Mouse (Mus musculus): ENCODE measurements at regions not wholly inside any gene's neighbourhood (a gene's known extent, or its start where the extent isn't known, plus 50 kb on each side); places are given as distances from the start of the nearest gene placed in this dataset.
A peak's percentile ranks its signal among the peaks of the same experiment; 100 is the strongest.

DNA sequence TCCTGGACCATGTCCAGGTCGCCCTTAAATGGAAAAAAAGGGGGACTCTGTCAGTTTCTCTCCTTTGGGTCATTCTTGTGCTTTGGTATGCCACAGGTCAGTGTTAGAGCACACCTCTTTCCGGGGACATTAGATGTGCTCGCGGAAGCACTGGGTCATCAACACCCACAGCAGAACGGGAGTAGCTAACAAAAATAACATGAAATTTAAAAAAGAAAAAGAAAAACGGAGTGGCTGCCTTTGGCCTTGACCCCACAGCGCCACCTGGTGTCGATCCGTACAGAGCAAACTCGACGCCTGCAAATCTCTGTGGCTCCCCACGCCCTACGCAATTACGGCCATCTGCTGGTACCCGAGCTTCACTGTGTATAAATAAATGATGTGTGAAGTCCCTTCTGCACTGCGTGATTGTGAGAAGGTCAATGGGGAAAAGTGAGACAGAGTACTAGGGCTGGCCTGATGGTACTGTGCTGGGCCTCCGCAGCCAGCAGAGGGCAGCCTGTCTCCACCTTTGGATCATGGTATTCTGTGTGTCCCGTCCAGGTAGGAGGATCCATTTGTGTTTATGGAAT lies 99.0 kb upstream of the Slc7a12 start:
- peak; percentile 76 for ATAC-seq (ENCODE audit: insufficient number of reproducible peaks, low FRiP score, low TSS enrichment)

DNA sequence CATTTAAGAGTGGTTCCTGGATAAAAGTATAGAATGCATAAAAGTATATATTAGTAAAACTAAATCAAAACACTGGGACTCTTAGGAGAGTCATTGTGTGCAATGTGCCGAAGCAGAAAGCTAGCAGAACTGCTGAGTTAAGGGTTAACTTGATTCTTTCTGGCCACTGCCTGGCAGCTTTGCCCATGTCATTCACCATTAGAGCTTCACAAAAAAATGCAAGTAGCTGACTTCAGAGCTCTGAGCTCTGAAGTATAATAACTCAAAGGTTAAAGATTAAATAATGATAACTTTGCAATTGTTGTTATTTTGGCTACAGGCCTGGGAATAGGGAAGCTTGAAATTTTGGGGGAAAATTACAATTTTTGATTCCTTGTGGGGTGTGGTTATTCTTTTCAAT lies 89.8 kb upstream of the Slc7a12 start:
- no peak for ATAC-seq (ENCODE audit: insufficient number of reproducible peaks, low FRiP score, low TSS enrichment)

DNA sequence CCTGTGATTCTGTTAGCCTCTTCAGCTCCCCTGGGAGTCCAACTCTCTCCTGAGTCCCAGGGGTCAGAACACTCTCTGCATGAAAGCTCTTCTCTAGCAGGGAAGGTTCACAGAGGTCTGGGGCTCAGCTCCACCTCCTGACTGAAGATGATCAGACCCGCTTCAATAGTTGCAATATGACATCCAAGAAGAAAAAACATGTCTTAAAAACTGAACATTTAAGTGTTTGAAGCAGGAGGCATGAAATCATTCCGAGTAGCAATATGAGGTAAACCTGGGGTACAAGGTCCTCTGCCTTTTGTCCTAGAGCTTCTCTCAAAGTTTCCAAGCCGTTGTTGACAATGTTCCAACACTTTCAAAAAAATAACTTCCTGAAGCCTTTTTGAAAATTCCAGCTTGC lies 81.8 kb upstream of the Slc7a12 start:
- no peak for ATAC-seq (ENCODE audit: insufficient number of reproducible peaks, low FRiP score, low TSS enrichment)

DNA sequence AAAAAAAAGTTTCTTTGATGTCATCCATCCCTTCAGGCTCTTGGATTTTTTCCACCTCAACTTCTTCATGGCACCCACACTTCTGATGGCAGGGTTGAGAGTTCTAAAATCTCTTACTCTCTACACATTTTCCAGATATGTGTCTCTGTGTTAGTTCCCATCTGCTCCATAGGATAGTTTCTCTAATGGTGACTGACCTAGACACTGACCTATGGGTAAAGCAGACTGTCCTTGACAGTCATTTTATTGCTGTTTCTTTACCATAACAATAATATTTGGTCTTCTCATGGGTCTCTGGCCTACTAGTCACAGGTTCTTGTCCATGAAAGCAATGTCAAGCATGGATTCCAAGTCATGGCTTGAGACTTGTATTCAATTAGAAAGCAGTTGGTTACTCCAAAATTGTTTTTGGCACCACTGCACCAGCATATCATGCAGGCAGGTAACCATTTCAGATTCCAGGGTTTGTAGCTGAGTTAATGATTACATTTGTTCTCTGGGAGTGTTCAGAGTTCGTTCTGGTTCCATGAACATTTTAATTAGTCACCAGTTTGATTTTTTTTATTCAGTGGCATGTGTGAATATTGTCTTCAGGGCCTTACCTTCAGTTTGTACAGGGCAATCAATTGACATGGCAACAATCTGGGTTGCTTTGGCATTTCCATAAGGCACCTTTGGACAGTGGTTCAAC lies 71.9 kb upstream of the Slc7a12 start:
- no peak for ATAC-seq (ENCODE audit: insufficient number of reproducible peaks, low FRiP score, low TSS enrichment)

Data from cerebellum, adult (tissue).